Mouse (Mus musculus): ENCODE measurements at regions not wholly inside any gene's neighbourhood (a gene's known extent, or its start where the extent isn't known, plus 50 kb on each side); places are given as distances from the start of the nearest gene placed in this dataset.
A peak's percentile ranks its signal among the peaks of the same experiment; 100 is the strongest.
"Not testable (repeated sequence)": the region's sequence is repeated elsewhere in the genome, so short reads cannot be mapped to it uniquely, and the experiment has no call there.

DNA sequence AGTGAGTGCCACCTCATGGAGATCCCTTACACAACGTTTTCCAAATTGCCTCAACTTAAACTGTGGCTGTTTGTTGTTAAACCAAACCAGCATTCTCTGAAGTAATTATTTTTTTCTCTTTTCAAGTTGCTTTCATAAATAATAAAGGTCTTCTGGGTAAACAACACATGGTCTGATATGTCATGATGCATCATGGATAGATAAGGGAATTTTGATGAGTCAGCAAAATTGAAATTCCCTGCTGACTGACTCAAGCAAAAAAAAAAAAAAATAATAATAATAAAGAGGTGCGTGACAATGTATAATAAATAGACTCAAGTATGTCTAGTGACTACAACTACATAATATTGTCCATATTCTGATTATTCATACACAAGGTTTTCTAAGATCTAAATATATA, 201.8 kb downstream of the Adgb start:
- DNase-seq (ENCODE audit: low spot score) = no peak

DNA sequence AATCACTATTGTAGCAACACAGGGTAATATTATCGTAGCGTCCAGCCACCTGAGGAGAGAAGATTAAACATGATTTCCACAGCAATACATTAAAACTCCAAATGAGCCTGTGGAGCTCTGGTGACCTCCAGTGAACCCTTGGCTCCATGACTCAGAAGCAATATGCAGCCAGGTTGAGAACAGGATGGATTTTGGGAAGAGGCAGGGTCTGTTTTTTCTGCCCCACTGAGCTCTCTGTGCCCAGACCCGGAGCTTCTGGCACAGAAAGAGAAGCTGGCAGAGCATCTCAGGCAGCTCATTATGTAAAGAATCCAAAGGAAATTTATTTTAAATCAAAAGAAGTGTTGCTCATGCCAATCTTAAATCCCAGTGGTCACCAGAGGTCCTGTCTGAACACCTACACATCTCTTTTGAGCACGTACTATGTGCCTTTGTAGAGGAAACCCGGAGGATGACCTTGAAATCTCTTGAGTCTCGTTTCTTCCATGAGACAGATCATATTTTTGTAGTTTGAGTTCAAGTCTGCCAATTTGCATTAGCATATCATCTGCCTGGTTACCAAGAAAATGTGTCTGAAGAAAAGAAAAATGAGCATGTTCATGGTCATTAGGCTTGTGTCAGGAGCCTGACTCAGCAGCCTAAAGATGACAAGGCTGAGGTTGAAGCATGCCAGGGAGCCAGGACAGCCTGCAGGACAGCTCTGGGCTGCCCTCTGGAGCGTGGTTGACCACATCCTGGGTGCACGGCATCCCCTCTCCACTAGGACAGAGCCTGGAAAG, 219.4 kb downstream of the Adgb start:
- no peak for DNase-seq (ENCODE audit: low spot score)

DNA sequence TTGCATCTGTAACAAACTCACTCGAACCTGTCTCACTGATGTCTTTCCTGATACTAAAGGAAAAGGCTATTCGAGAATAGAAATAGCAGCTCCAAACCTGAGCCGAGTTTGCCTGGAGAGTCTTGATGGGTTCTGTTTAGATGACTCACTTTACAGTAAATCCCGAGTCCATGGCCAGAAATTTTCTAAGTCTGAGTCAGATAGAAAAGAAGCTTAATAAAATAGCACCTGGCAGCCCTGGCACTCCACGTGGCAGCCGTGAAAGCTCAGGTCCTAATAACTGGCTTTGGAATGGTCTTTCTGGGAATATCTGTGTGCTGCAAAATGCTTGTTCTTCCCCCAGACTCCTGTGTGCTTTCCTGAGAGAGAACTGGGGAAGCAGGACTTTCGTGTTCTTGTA, 220.0 kb downstream of the Adgb start:
- DNase-seq (ENCODE audit: low spot score) = no peak

DNA sequence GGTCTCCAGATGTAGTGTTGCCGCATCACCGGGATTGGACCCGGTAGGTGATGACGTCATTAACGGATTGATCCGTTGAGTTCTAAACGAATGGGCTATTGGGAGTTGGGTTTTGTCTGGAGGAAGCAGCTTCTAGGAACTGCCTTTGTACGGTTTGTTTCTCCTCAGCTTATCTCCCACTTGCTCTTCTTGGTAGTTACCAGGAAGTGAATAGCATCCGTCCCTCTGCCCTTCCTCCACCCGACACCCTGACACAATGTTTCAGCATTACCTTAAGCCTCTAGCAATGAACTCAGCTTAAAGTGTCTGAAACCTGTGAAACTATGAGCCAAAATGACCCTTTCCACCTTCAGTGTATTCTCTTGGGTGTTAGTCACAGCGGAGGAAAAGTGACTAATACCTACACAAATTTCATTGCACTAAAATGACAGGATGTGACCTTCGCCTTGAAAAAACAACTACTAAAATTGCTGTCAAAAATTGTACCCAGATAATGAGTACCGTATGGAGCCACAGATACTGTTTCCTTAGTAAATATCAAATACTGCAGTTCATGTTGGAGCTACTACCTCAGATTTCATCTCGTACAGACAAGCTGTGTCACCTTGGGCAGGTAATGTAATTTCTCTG, 237.1 kb downstream of the Adgb start:
- DNase-seq (ENCODE audit: low spot score) = no peak

DNA sequence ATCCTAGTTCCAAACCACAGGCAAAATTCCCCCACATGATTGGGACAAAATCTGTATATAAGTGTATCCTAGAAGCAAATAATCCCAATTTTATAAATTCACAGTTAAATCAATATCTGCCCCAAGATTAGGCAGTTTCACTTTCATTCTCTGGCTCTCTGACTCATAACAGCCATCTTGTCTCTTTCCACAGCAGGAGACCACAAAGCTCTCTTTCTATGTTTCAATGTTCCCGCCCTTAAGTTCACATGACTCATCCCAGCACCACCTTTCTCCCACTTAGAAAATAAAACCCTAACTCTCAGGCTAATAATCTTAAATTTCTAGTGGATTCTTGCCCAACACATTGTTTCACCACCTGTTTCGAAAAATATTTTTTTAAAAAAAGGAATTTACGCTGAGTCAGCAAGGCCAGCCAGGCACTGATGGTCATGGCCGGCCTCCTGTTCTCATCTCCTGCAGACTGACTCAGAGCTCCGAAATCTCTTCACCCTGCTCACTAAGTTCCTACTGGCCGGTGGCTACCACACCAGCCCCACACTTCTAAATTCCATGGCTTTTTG, 247.5 kb downstream of the Adgb start:
- DNase-seq (ENCODE audit: low spot score) = no peak

DNA sequence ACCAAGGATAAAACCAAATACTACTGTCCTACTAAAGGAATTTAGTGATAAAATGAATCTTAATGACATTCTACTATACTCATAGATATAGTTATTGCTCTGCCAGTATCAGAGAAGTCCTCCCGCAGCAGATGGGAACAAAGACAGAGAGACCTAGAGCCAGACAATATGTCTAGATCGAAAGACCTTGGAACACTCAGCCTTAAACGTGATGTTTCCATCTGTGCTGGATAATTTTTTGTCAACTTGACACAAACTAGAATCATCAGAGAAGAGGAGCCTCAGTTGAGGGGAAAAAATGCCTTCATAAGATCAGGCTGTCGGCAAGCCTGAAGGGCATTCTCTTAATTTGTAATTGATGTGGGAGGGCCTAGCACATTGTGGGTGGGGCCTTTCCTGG, 252.4 kb downstream of the Adgb start:
- no peak for DNase-seq (ENCODE audit: low spot score)

DNA sequence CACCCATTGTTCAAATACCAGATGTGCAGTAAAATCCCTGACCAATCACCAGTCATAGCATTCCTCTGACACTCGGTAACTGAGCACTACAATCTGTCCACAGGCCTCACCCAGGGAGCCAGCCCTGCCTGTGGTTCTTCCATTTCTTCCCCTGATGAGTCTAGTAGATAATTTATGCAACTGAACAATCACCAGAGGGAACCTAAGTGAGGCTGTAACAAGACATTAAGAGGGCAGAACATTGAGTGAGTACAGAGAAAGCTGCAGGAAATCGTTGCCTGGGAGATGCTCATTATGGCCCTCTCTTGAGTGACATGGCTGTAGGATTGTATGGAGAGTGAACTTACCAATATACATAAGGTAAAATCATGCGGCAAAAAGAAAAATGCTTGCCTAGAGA, 255.2 kb downstream of the Adgb start:
- DNase-seq (ENCODE audit: low spot score) = no peak

DNA sequence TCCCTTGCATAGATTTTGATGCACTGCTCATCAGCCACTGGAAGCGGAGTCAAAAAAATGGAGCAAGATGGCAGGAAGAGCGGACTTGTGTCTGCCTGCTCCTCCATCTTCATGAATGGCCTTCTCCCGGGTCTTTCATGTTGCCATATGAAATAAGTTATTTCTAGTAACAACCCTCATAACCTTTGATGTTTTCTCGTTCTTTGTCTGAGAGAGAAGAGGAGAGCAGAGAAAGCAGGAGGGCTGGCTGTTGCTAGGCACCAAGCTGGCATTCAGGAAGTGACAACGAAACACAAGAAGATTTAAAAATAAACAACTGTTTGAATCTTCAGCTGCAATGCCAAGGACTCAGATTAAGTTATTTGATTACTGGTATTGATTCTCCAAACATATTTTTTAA, 256.8 kb downstream of the Adgb start:
- DNase-seq (ENCODE audit: low spot score) = no peak

DNA sequence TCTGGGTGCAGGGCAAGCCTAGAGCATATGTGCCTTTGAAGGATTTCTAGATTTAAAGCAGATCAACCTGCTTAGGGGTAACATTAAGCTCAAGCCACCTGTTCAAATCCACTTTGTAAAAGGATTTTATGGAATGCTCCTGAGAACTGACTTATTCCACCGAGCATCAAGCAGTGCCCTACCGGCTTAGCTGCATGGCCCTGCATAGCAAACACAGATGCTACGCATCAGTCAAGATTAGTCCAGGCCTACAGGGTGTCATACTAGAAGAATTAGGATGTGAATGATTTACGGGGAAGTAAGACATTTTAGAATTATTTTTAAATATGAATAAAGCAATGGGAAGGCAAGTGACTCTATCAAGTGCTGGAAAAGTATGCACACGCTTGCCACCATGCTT, 263.8 kb downstream of the Adgb start:
- no peak for DNase-seq (ENCODE audit: low spot score)

DNA sequence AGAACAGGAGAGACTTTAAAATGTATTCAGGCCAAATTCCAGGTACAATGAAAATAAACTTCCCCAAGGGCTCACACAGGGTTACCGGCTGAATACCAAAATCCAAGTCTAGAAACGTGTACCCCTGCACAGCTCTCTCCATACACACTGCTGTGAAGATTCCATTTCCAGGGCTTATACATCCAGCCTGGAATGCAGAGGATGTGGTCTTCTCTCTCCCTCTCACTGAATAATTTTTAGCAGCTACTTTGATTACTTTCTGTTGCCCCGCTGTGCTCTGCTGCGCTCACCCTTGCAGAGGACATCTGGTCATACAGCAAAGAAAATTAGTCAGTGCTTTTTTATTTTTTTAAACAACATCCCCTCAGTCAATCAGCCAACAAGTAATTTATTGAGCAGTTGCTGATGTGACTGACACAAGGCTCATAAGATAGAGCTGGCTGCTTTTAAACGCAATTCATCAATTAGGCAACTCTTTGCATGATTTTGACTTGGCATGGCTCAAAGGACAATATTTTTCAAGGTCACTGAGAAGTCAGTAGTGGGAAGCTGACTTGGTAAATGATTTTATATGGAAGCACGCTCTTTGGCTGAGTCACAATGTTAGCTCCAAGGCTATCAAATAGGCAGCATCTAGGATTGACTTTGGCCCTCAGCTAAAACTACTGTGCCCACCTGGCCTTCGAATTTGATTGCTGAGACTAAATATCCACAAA, 266.2 kb downstream of the Adgb start:
- DNase-seq (ENCODE audit: low spot score) = no peak

DNA sequence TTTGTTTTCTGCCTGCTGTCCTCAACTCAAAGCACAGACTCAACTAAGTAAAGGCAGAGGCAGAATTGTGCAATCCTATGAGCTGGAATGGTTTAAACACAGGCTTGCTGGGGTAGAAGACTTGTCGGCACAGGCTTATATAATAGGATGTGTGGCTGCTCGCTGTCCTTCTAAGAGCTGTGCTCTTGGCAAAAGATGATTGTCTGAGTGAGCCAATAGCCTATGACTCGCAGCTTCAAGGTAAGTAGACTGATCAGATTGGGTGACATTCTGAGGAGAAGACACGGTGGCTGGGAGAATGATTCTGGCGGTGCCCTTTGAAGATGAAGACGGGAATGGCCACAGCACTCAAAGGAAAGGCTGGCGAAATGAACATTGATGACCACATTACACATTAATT, 268.1 kb downstream of the Adgb start:
- no peak for DNase-seq (ENCODE audit: low spot score)

DNA sequence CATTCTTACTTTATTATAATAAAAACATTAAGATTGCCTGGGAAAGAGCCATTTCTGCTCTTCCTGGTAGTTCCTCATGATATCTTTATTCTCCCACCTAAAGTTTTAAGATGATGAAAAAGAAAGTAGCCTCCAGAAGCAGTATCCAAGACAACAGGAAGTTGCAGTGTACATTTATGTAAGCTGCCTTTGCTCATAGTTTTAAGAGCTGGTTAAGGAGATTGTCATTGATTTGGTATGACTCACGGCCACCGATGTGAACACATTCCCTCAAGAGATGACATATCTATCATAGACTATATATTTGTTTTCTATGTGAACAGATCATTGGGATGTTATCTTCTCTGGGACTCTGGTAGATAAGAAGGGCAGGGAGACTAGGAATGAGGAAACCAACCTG, 281.8 kb downstream of the Adgb start:
- no peak for DNase-seq (ENCODE audit: low spot score)

DNA sequence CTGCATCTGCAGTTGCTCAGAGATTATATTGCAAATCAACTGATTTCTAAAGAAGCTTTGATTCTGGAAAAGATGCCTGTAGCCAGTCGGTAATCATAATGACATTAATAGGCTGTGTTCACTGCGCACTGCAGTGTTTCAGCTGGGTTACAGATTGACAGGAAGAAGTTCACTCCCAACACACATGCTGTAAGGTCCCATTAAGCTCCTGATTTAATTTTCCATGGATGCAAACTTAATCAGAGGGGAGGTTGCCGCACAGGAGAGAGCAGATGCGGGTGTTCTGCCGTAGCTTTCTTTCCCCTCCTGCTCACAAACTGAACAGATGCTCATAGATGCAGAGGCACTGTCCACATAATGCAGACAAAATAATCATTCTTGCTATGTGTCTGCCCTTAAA, 284.0 kb downstream of the Adgb start:
- DNase-seq (ENCODE audit: low spot score) = no peak

DNA sequence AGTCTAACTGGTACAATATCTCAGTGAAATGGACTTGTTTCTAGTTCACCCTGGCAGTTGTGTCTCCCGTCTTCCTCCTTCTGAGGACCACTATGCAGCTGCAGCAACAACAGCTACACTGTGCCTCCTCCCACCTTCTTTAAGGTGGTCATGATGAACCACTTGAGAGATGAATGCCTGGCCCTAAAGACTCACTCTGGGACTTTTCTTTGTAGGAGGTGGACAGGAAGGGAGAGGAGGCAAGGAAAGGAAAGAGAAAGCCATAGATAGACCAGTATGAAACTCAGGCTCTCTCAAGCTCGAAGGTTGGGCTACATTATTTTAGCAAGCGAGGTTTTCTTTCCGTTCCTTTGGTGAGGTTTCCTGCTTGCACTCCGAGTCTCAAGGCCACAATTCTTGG, 285.4 kb downstream of the Adgb start:
- DNase-seq (ENCODE audit: low spot score) = no peak

DNA sequence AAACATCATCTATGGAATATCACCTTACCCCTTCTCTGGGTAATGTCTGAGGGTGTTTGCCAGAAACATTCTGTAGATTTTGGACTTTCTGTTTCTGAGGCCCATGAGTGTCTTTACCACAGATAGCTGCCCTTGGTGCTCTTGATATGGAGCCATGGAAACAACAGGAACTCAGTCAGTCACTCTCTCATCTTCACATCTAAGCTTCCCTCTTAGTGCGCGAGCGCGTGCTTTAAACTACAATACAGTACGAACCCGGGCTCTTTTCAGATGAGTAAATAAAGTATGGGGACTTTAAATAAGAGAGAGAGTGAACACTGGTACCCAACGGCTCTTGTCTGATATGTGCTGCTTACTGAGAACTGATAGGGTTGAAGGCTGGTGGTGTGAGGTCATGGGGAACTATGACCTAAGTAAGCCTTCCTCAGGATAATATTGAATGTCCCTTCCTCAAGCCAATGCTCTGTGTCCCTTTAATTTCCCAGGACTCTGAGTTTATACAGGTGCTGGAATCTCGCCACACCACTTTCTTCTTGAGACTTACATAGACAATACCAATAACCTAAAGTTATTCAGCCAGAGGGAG, 284.5 kb upstream of the Stxbp5 start:
- DNase-seq (ENCODE audit: low spot score) = peak; percentile 3

DNA sequence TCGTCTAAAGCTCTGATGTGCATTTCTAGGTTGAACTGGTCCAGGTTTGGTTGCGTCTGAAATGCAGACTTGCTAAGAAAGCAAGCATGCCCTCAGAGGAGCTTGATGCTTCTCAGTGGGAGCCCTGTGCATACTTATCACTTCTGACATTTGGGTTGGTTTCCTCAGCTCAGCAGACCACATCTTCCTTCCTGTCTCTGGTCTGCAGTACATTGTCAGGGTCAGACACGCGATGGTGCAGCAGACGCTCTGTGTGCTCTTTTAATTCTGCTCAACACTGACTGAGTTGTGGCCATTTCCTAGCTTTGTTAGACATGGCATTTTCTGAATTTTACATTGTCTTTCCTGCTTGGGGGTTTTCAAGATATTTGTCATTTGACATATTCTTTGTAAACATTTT, 283.5 kb upstream of the Stxbp5 start:
- peak; percentile 23 for DNase-seq (ENCODE audit: low spot score)

DNA sequence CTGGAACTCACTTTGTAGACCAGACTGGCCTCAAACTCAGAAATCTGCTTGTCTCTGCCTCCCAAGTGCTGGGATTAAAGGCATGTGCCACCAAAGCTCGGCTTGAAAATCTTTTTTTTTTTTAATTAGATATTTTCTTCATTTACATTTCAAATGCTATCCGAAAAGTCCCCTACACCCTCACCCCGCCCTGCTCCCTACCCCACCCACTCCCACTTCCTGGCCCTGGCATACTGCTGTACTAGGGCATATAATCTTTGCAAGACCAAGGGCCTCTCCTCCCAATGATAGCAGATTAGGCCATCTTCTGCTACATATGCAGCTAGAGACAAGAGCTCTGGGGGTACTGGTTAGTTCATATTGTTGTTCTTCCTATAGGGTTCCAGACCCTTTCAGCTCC, 276.2 kb upstream of the Stxbp5 start:
- not testable (repeated sequence) for DNase-seq (ENCODE audit: low spot score)
